Mouse (Mus musculus) adrenal gland, postnatal 14 days (tissue): ENCODE measurements around the gene Inf2. TPM values are rescaled to one million over a fixed set of nuclear protein-coding genes. Genes with fewer than 3 reads are reported as not detected.

Experiments
- DNase-seq: peaks from one replicate; pipeline ENCODE4 v3.0.0; 2021; ENCODE audit warnings: mixed read lengths
- microRNA-seq, 2 experiments: library from miRNA; unstranded; fragments of <30 nt; microRNA quantifications; one replicate each; pipeline ENCODE4 v1.2.0; 2021
- total RNA-seq: library from RNA; stranded (reverse); gene quantifications from 2 replicates; pipeline ENCODE4 v1.2.3, GENCODE M21; 2021

The Inf2 gene
- total RNA-seq, 1 experiment from 2014 or later: 25.3 TPM

DNA sequence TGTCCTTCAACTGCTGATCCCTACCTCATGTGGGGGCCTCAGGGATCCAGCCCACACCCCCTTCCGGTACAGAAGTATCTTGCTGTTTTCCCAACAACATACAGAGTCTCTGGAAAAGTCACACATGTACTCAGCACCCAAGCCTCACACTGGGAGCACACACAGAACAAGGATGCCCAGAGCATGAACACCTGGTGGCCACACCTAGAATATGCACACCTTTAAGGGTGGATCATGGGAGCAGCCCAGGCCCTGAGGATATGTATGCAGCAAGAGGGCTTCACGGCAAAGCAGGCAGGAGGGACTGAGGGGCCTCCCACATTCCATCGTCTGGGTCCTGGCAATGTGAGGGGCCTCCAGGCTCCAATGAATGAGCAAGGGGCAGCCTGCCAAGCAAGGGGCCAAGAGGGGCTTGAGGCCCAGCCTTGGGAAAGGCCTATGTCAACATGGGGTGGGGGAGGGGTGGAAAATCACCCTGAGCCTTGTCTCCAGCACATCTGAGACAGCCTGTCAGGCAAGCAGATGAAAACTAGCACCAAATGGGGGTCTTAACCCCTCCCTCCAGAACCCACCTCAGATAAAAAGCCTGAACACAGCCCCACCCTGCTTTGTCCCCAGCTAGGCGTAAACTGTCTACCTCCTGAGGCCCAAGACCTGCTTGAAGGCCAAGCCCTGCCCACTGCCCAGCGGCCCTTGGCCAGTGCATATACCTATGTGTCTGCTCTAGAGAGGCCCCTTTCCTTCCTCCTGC is 72.2 kb downstream of the Inf2 start:
- no peak for DNase-seq

DNA sequence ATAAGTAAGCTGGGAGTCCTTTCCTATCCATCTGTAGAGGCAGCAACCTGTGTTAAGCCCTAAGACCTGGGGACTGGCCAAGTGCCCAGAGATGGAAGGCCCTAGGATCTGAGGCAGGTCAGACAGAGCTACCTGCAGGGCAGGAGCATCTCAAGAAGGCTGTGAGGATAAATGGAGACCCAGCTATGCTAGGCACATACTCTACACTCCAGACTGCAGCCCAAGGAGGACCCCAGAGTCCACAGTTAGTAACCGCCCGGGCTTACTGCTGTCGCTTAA is 72.7 kb downstream of the Inf2 start:
- DNase-seq: no peak

DNA sequence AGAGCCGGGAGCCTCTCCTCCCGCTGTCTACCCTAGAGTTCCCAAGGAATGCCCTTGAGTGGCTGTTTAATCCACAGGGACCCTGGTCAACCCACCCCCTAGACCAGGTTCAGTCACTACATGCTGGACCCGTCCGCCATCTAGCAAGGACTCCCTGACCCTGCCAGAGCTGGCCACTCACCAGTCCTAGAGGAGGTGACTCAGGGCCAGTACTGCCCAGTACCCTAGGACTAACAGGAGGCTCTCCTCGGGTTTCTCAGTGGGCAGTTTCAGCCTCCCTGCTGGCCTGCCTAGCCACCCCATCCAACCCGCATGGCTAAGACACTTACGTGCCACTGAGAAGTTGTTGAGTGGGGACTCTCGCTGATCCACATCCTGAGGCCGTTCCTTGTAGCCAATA is 73.3 kb downstream of the Inf2 start:
- no peak for DNase-seq

DNA sequence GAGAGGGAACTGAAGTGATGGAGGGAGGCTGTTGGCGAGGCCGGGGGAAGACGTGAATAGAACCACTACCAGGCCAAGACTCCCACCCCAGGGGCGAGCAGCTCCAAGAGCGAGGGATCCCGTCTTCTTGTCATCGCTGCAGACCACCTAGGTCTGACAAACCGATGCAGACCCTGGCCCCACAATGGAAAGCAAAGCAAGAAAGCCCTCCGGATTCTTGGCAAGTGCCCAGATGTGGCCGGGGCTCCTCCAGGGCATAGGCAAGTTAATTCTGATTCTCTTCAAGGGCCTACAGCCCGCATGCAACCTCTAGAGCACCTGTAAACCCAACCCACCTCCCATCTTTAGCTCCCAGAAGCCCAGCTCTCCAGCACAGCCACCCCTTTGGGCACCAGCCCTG is 74.7 kb downstream of the Inf2 start:
- no peak for DNase-seq

DNA sequence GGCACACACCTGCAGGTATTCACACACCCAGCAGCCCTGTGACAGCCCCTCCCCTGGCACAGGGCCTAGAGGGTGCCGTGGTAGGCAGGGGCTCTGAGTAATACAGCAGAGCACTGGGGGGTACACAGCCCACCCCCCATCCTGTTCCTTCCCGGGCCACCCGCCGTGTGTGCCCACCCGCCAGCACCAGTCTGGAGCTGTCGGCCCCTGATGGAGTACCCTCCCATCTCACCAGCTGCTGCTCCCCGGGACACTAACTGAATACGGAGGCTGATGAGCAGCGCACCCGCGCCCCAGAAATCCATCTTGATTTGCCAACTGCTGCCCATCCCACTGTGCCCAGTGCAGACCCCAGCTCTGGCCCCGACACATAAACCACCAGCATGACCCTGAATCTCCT is 75.1 kb downstream of the Inf2 start:
- DNase-seq: no peak

DNA sequence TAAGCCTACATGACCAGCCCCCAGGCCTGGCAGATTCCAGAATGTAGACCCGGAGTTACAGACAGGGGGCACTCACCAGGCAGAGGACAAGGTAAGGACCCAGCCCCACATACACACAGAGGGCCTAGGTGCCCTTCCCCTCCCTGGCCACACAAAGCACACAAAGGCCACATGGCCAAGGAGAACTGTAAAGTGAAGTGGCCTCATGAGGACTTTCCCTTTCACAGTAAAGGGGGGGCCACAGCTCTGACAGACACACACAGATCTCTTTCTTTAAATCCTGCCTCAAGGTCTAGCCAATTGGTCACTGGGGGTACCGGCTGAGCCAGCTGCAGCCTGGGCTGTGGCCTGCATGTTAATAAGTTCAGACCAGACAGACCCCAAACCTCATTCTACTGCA is 75.5 kb downstream of the Inf2 start:
- no peak for DNase-seq

DNA sequence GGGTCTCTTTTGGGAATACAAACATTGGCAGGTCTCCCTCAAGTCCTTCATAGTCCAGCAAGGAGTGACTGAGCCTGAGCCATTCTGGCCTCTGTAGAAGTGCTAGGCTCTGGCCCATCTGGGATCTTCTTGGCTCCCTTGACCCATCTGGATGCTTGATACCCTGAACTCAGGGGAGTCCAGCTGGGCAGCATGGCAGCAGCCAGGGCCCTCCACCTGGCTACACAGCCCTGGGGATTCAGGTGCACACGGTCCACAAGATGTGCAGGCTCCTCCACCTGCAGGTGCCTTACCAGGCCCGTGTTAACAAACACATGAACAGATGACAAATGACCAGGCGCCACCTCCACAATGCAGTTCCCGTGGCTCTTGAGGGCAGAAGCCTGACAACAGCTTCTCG is 76.1 kb downstream of the Inf2 start:
- no peak for DNase-seq

Small RNA genes within 50 kb of the gene (microRNA-seq; reads per million reads assigned to microRNA genes)
- gene Mir6939: 1.7 to 2.7 reads per million in 2 experiments

Other genes with a start within 250 kb of the Inf2 start
- gene A530016L24Rik, start 99.3 kb upstream of the Inf2 start, total RNA-seq: 11.8 and 17.0 TPM in 2 replicates
- 3.9 and 6.0 TPM in 2 replicates for gene Tmem179, start 72.0 kb upstream of the Inf2 start, total RNA-seq
- gene Adssl1, start 31.3 kb downstream of the Inf2 start, total RNA-seq: 34.1 and 37.6 TPM in 2 replicates
- 48.4 and 54.1 TPM in 2 replicates for gene Siva1, start 55.9 kb downstream of the Inf2 start, total RNA-seq
- 245 and 247 TPM in 2 replicates for gene Akt1, start 86.1 kb downstream of the Inf2 start, total RNA-seq
- gene Zbtb42, start 90.0 kb downstream of the Inf2 start, total RNA-seq: 2.8 and 4.6 TPM in 2 replicates
- 29.1 and 33.0 TPM in 2 replicates for gene Cep170b, start 131.7 kb downstream of the Inf2 start, total RNA-seq
- 6.4 and 19.9 TPM in 2 replicates for gene Pld4, start 171.9 kb downstream of the Inf2 start, total RNA-seq
- 7.2 and 9.6 TPM in 2 replicates for gene Ahnak2, start 213.9 kb downstream of the Inf2 start, total RNA-seq
- gene Clba1, start 220.2 kb downstream of the Inf2 start, total RNA-seq: 3.4 and 5.6 TPM in 2 replicates
- gene Cdca4, start 240.6 kb downstream of the Inf2 start, total RNA-seq: 19.9 and 21.4 TPM in 2 replicates